Mouse (Mus musculus) fat pad, adult 2 months (tissue): ENCODE measurements around the gene Nmu.

Experiments
- DNase-seq: peaks from one replicate; pipeline ENCODE4 v3.0.0-alpha.2; 2011; ENCODE audit warnings: low read depth, low spot score; ENCODE audit errors: extremely low read depth

The Nmu gene

DNA sequence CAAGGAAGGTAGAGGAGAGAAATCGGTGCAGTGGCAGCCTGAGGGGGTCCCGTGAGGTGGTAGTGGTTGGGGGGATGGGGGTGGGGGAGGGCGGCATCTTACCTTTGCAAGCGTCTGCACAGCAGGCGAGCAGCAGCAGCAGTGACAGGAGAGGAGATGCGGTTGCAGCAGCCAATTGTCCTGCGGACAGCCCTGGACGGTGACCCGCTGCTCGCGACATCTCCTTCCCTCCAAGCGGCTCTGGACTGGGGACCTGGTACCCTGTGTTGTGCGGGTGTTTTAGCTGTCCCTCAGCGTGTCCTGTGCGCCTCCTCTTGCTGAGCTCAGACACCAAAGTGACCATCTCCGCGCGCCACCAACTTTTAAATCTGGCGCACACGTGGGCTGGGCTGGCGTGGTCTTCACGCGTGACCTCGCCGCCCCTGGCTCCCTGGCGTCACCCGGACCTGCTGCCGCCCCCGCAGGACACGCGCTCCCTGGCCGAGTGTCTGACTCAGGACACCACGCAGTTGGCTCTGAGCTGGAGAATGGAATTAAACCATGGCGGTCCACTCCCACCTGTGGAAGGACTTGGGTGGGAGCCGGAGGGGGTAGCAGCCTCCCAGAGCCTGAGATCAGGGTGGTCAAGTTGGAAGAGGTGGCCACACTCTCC is at the start of gene Nmu:
Gene Nmu, minus strand, starts transcription at position 336 of the 652 bp plus-strand sequence.
- no peak for DNase-seq

DNA sequence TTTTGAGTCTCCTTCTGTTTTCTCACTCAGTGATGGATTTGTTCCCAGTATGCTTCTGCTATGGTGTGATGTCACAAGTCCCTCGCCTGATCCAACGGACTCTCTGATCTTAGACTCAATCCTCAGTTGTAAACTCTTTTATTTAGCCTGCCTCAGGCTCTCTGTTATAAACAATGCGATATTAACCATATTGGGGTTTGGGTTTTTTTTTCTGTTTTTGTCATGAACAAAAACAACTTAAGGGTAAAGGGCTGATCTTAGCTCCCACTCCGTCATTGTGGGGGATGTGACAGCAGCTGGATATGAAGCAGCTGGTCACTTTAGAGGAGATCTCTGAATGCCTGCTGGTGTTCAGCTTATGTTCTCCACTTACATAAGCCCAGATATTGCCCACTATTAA is 48.1 kb upstream of the Nmu start:
- no peak for DNase-seq

DNA sequence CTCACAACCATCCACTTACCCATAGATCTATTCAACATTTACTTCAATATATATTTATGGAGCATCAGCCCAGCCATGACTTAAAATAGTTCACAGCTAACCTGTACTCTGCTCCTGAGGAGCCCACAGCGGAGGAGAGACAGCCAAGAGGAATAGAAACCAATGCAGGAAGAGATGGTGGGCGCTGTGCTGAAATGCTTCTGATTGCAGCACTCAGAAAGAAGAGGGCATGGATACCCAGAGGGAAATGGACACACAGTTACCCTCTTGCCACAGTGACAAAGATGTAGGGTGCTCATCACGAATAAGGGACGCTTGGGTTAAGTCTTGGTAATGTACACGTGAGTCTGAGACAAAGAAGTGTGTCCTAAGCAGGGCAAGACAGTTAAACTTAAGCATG is 30.8 kb upstream of the Nmu start:
- no peak for DNase-seq

DNA sequence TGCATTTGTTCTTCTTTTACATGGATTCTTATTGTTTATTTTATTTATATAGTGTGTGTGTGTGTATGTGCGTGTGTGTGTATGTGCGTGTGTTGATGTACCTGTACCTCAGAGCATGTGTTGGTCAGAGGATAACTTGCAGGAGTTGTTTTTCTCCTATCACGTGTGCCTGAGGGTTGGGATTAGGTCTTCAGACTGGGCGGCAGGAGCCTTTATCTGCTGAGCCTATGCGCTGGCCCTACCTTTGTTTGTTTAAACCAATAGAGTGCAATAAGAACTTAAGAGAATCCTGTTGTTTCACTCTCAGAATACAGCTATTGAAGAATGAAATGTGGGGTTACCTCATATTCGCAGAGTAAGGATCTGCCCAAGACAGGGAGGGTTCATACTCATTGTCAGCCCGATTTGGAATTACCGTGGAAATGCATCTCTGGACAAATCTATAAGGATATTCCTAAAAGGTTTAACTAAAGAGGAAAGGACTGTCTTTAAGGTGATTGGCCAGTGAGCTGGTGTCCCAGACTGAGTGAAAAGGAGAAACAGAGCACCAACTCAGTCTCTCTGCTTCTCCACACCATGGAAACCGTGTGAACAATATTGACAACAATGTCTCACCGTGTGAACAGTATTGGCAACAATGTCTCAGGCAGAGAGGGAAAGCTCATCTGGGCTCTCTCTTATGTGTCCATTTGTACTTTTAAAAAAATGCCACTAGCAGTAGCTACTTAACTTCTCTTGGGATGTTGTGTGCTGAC is 25.6 kb upstream of the Nmu start:
- DNase-seq: no peak

DNA sequence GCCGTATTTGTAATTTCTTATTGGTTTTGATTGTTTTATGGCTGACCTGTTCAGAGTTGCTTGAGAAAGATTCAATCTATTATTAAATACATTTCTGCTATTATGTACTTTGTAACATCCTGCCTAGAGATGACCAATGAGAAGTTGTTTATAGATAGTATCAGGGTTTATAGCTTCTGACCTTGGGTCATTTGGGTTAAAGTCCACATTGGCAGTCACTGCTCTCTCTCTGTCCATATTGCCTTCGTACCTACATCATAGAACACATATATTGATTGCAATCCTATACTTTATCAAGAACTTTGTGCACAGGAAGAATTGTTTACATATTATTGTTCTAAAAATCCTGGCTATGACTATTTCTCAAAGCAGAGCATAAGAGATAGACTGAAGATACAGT is 24.9 kb upstream of the Nmu start:
- no peak for DNase-seq

DNA sequence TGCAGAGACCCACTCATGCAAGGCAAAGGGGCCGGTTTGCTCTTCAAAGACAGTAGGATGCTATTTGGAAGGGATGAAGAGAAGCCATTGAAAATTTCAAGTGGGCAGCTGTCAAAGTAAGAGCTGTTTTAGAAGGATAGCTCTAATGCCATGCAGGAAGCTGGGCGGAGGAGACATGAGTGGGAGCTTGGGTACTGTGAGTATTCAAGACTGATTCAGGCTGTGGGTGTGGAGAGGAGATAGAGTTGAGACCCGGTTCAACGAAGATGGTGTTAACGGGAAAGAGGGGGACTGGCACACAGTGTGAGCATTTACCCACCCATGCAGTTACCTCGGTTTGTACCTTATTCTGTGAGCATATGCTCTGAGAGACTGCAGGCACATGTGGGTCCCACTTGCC is 20.1 kb upstream of the Nmu start:
- no peak for DNase-seq

DNA sequence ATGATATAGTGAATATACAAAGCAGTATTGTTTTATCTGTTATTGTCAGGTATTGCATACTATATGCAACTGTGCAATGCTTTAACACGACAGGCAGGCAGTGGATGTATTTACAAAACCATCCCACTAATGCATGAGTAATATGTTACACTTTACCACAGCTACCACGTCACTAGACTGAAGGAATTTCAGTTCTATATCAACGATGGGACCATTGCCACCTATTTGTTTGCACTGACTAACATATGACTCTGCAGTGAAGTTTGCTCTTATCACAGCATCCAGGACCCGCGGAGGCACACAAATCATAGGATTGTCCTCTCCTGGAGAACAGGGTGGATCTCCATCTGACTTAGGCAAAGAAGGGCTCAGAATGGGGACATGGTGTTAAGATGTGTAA is 18.2 kb upstream of the Nmu start:
- no peak for DNase-seq

DNA sequence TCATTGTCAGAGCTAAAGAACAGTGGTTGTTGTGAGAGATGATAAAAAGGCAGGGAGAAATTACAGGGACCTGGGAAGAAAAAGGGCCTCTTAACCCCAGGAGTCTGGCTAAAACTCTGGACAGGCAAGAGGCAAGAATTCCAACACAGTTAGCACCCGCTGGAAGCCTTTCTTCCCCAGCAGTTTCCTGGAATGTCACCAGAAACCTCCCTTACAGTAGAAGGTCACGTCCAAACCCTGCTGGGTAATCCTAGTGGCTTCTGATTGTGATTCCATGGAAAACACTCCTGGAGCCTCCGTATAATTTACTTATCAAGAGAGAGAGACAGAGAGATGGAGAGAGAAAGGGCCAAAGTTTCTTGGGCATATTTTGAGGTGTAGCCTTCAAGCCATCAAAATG is 15.6 kb upstream of the Nmu start:
- DNase-seq: no peak

DNA sequence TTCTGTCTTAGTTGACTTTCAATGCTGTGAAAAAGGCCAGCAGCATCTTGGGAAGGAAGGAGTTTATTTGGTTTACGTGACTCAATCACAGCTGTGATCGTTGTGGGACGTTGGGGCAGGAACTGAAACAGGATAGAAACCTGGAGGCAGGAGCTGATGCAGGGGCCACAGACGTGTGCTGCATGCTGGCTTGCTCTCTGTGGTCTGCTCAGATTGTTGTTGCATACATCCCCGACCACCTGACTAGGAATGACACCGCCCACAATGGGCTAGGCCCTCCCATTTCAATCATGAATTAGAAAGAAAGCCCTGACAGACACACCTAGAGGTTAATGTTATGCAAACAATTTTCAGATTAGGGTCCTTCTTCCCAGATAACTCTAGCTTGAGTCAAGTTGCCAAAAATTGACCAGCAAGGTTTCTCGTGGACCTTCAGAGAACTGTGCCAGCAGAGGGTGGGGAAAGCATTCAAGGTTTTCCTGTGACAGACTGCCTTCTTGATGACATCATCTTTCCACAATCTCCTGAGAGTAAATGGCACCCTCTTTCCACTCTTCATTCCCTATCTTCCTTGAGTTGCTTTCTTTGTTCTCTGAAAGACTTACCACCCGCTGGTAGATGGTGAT is 5.7 kb upstream of the Nmu start:
- DNase-seq: no peak

DNA sequence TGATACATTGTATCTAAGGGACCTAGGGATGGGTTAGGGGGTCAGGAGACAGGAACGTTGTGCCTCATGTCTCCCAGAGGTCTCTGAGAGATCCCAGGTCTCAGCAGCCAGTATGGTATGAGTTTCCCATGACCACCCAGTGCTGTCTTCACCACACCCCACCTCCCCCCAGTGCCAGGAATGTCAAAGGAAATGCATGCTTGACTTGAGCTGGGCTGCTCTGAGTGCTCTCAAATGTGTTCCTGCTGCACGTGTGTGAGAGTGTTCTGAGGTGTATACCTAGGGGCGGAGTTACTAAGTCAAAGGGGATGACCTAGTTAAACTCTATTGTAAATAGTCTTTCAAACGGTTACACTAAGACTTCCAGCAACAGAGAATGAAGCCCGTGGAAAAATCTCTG is 1.8 kb upstream of the Nmu start:
- DNase-seq: no peak

DNA sequence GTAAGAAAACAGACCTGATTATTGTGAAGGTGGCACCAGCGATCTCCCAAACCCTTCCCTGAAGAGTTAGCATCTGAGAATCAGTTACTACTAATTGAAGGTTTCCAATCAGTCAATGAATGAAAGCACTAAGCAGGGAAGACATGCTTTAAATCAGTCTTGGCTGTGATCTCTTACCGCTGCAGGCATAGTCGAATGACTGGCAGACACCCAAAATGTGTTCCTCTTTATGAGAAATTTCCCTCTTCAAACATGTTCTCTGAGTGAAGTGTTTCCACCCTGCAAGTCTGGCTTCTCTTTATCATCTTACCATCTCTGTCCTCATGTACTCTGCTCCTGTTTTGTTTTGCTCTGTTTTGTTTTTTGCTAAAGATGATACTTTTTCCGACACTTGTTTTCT is 2.8 kb downstream of the Nmu start:
- peak; percentile 76 for DNase-seq

DNA sequence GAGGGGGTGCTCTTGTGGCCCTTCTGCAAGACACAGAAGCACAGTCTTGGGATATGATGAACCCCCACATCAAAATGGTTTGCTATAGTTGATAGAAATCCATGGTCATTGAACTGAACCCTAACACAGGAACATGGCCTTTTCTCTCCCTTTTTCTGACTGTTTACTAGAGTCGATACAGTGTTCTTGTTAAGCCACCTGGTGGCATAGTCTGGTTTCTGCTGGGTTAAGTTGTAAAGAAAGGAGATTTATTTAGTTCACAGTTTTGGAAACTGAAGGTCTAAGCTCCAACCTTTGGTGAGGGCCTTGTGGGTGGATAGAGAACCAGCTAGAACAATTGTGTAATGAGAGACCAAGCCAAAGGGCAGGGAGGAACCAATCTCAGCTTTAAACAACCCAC is 3.5 kb downstream of the Nmu start:
- peak; percentile 59 for DNase-seq

DNA sequence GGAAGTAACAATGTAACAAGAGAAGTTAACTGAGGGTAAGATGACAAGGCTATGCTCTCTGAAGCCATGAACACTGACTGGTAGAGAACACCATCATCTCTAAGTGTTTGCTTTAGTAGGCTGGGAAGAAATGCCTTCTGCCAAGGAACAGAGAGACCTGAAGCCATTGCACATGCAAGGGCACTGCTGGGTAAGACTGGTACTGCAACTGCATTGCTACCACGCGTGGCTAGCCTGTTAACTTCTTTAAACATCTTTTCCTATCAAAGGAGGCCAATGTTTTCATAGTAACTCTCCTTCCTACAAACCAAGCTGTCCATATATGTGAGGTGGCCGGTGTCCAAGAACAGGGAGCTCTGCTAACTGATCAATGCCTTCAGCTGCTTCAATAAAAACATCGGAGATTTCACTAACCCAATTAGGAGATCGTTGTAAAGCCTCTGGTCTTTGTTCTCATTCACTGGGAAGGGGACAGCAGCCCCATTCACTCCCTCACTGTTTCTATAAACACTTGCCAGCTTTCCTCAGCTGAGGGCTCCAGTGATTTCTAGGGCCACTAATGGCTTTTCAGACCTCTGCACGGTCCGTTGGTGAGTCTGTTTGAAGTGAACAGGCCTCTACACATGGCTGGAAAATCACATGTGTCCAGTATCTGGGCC is 11.5 kb downstream of the Nmu start:
- no peak for DNase-seq

DNA sequence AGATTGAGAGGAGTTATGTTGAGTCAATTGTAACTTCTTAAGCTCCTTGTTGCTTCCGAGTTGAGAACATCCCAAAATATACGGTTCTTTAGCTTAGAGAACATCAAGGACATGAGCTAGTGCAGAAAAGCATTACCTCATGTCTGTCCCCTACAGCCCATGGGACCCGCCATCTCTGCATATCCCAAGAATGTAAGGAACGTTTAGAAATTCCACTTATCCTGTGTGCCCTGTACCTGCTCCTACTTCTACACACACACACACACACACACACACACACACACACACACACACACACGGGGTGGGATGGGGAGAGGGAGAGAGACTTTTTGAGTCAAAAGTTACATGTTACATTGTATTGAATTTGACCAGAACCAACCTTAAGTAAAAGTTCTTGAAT is 12.1 kb downstream of the Nmu start:
- DNase-seq: no peak

DNA sequence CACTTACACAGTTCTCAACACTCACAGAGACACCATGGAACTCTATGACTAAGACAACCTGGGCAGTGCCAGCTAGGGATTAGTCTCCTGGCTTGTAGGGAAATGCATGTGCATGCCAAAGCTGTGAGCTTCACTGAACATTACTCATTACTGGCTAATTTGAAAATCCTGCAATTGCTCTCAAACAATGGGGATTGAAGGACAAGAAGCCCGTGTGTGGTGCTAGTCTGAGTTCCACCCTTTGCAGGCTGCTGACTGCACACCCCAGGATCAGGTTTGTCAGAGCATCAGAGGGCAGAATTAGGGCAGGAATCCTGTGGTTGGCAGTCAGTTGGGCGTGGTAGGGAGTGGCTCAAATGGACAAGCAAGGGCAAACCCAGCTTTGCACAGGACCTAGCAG is 17.5 kb downstream of the Nmu start:
- peak; percentile 89 for DNase-seq

DNA sequence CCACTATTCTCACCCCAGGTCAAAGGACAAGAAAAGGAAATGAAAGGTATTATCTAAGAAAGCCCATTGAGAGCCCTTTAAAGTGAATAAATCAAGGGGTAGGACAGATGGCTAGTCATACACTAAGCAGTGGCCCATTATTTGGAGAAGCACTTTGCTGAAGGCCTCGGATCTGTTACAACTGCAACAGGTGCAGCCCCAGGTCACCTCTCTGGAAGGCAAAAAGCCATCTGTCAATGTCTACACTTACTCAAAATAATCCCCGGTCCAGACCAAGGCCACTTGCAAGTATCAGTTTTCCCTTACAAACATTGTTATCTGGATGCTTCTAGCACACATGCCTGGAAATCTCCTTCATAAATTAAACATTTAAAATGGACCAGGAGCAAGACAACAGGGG is 22.7 kb downstream of the Nmu start:
- no peak for DNase-seq

DNA sequence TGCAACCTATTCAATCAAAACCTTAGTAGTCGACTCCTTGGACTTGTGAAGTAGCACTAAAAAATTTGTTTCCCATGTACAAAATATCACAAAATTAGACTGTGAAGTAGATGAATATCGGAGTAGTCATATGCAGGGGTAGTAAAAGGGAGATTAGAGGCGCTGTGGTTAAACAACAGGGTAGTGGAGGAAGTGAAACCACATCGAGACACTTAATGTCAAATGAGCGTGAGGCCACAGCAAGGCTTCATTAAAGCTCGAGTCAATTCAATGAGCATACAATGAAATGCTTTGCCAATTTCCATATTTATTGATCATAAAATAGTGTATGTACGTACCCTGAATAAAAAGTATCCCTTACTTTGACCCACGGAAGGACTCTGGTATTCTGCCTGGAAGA is 26.5 kb downstream of the Nmu start:
- no peak for DNase-seq

DNA sequence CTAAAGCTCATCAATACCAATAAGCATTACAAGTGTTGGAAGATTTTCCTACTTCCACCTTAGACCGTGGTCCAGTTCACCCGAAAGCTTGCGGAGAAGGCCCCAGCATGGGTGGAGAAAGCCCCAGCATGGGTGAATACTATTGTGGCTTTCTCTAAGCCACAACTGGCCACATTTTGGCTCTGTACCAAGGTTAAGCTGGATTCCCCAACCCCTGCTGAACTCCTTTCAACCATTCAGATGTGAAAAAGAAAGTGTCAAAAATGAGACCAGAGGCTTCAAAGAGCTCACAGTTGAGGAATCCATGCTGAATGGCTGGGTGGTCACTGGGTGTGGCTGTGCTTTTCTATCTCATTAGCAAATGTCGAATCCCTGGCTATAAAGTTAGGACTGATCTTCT is 29.8 kb downstream of the Nmu start:
- DNase-seq: no peak

DNA sequence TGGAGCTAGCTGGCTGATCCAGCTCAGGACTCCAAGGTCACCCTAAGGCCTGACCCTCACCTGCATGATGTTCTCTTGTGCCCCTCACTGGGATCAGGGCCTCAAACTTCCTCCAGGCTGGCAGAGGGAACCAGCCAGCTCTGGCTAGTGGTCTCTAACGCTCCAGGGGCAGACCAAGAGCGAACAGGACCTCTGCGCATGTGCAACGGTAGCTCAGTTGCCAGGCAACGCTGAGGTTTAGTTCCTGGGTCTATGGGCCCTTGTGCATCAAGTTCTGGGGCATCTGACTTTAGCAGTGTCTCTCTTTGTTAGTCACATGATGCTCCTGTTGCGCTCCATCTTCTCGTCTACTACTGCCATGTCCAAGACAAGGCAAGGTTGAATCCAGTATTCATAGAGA is 32.6 kb downstream of the Nmu start, which contains the start of gene Pdcl2:
Gene Pdcl2, minus strand, starts transcription at position 204 of the 400 bp plus-strand sequence.
- DNase-seq: no peak

DNA sequence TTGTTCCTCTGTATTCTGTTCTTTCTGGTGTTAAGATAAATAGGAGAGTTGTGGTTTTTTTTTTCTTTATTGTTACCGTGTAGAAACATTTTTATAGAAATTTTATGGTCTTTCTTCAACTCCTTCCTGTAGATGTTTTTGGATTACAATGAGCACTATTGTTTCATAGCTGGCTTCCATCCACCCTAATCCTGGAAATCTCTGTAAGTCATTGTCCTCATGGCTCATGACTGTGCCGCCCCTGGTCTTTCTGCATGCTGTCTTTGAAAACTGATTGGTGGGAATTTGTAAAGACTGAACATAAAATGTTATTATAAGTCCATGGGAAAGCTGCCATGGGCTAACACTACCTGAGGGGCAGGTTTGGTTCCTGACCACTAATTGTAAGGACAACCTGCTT is 36.3 kb downstream of the Nmu start:
- peak; percentile 91 for DNase-seq

DNA sequence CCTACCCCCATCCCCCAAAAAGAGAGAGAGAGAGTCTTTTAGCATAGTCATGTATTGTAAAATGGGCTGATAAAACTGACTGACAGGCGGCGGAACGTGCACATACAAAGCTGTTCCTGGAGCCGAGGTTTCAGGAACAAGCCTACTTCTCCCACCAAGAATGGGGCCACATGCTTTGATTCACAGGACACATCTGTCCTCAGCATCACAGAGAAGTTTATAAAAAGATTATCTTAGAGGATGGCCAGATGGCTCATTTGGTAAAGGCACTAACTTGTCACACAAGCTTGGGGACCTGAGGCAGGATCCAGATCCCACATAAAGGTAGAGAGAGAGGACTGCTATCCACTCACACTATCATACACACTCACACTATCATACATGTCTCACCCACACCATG is 38.5 kb downstream of the Nmu start:
- no peak for DNase-seq
